Mouse (Mus musculus) CD4-positive, CD25-positive, alpha-beta regulatory T cell (primary cell): ENCODE data around the gene Gm7347. TPM values are rescaled to one million over a fixed set of nuclear protein-coding genes. Genes with fewer than 3 reads are reported as not detected.

Experiments used
- polyA plus RNA-seq: library from polyadenylated mRNA; unstranded; fragments of 100-300 nt; shearing (Covaris generic); gene quantifications from one replicate; pipeline ENCODE4 v1.2.1, GENCODE M21; 2017

Gm7347 gene
- polyA plus RNA-seq: not detected

GRCm38 (mm10) chr5:26058481-26058880 is at the start of gene Gm7347:
TSS of gene Gm7347 (minus strand) at chr5:26058581.

GRCm38 (mm10) chr5:26105262-26105661 is 46.9 kb upstream of the Gm7347 start, which contains the start of gene 5031410I06Rik:
TSS of gene 5031410I06Rik (minus strand) at chr5:26105362.

GRCm38 (mm10) chr5:26089191-26089590 is 30.8 kb upstream of the Gm7347 start, which contains the start of gene Gm10471:
TSS of gene Gm10471 (minus strand) at chr5:26089291.

GRCm38 (mm10) chr5:26039458-26039857 is 18.9 kb downstream of the Gm7347 start, which contains the start of gene Speer4a:
TSS of gene Speer4a (minus strand) at chr5:26039558.

GRCm38 (mm10) chr5:26022816-26023215 is 35.6 kb downstream of the Gm7347 start, which contains the start of gene Gm5862:
TSS of gene Gm5862 (minus strand) at chr5:26022916.

GRCm38 (mm10) chr5:26004698-26005097 is 53.7 kb downstream of the Gm7347 start, which contains the start of gene Gm1979:
TSS of gene Gm1979 (minus strand) at chr5:26004798.

Other genes with a start within 250 kb of the Gm7347 start
- gene Gm21663, start 116.2 kb downstream of the Gm7347 start, polyA plus RNA-seq: not detected
- not detected for gene Gm21671, start 104.2 kb downstream of the Gm7347 start, polyA plus RNA-seq
- gene Gm21680, start 85.9 kb downstream of the Gm7347 start, polyA plus RNA-seq: not detected
- gene Gm21698, start 69.9 kb downstream of the Gm7347 start, polyA plus RNA-seq: not detected
- not detected for gene Gm1979, start 53.8 kb downstream of the Gm7347 start, polyA plus RNA-seq
- not detected for gene Gm5862, start 35.7 kb downstream of the Gm7347 start, polyA plus RNA-seq
- not detected for gene Speer4a, start 19.0 kb downstream of the Gm7347 start, polyA plus RNA-seq
- not detected for gene Gm10471, start 30.7 kb upstream of the Gm7347 start, polyA plus RNA-seq
- gene 5031410I06Rik, start 46.8 kb upstream of the Gm7347 start, polyA plus RNA-seq: not detected
- not detected for gene Gm10220, start 62.8 kb upstream of the Gm7347 start, polyA plus RNA-seq
- gene Gm7361, start 199.1 kb upstream of the Gm7347 start, polyA plus RNA-seq: not detected